Mouse (Mus musculus) cortical plate, adult 2 months (tissue): ENCODE results near the gene Plgrkt. TPM values are rescaled to one million over a fixed set of nuclear protein-coding genes. Genes with fewer than 3 reads are reported as not detected.
A peak's percentile ranks its signal among the peaks of the same experiment; 100 is the strongest.

Experiments
- H3K27ac ChIP-seq: fragments of 200-500 bp; 2 replicates; pipeline ENCODE4 v1.5.1; 2012; ENCODE audit warnings: low read length, control low read depth, inconsistent platforms; ENCODE audit not compliant: insufficient read depth
- H3K4me1 ChIP-seq: fragments of 200-500 bp; 2 replicates; pipeline ENCODE4 v1.6.1; 2011; ENCODE audit warnings: low read length; ENCODE audit not compliant: control insufficient read depth, insufficient read depth
- H3K4me3 ChIP-seq: fragments of 200-500 bp; 2 replicates; pipeline ENCODE4 v1.5.1; 2011; ENCODE audit warnings: mild to moderate bottlenecking, low read length, control low read depth; ENCODE audit not compliant: insufficient read depth
- CTCF ChIP-seq: fragments of 200-500 bp; IDR thresholded peaks from 2 replicates; pipeline ENCODE4 v1.5.1; 2011; ENCODE audit warnings: mild to moderate bottlenecking, control low read depth, low read length; ENCODE audit not compliant: insufficient read depth; ENCODE audit errors: extremely low read depth
- POLR2A ChIP-seq: fragments of 200-500 bp; IDR thresholded peaks from 2 replicates; pipeline ENCODE4 v1.6.1; 2011; ENCODE audit warnings: mild to moderate bottlenecking, low read length, control low read depth; ENCODE audit not compliant: insufficient read depth; ENCODE audit errors: extremely low read depth
- polyA plus RNA-seq: library from polyadenylated mRNA; depleted of rRNA; stranded (reverse); fragments of >200 nt; gene quantifications from 2 replicates; pipeline ENCODE4 v1.2.3, GENCODE M21; 2012

The Plgrkt gene
- polyA plus RNA-seq, 1 experiment, result 37.8 TPM

DNA sequence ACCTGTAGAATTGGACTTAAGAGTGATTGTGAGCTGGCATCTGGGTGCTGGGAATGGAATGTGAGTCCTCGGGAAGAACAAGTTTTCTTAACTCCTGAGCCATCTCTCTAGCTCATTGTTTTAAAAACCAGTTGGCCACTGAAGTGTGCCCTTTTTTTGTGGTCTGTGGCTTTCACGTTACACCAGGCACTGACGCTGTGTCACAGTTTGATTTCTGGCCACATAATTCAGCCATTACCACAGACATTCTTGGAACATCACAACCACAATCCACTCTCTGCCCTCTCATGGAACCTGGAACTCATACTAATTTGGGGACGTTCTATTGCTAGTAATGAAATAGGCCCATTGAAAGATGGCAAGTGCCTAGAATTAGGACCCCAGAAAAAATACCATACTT, 26.2 kb downstream of the Plgrkt start:
- TF ChIP-seq CTCF (no peak), POLR2A (no peak)
- Histone ChIP-seq H3K4me1 (no peaks in the 10 kb centered on the region), H3K27ac (no peak overlapping the region), H3K4me3 (no peak overlapping the region)

GRCm38 (mm10) chr19:29336624-29337023, 30.6 kb downstream of the Plgrkt start:
- Histone ChIP-seq H3K4me3 (no peak overlapping the region), H3K27ac (no peak overlapping the region), H3K4me1 (no peaks in the 10 kb centered on the region)
- no peak for TF ChIP-seq CTCF
- TF ChIP-seq POLR2A, result no peak

DNA sequence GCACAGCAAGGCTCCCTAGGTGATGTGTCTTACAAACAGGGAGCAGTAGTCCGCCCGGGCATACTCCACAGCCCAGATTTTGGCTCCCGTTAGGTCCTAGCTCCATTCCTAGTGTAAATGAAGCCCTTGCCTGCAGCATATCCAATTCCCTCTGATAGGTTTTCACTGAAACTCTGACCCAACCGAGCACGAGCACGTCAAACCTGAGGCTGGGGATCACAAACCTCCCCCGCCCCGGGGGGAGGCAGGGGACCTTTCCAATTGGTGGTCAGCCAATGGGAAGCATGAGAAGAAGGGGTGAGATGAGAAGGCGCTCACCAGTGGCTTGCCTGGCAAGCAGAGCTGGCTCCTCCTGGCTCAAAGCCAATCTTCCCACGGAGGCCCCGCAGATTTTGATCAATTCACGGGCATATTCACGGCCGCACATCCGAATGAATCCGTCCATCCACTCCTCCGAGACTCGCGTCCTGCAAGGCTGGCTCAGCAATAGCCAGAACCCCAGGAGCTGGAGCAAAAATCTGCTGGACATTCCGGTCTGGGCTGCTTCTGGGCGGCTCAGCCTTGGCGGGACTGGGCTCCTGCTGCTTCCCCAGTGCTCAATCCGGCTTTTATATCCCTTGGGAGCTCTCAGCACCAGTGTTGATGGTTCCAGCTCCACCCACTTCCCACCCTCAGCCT, 33.0 kb downstream of the Plgrkt start, which contains the start of gene Rln1:
Gene Rln1, minus strand, starts transcription at position 603 of the 678 bp plus-strand sequence.
- Histone ChIP-seq H3K27ac (no peak within 1 kb of the TSS), H3K4me1 (no peaks in the 10 kb centered on the region), H3K4me3 (peak within 1 kb of the TSS; percentile 29)
- TF ChIP-seq POLR2A (no peak), CTCF (no peak)

DNA sequence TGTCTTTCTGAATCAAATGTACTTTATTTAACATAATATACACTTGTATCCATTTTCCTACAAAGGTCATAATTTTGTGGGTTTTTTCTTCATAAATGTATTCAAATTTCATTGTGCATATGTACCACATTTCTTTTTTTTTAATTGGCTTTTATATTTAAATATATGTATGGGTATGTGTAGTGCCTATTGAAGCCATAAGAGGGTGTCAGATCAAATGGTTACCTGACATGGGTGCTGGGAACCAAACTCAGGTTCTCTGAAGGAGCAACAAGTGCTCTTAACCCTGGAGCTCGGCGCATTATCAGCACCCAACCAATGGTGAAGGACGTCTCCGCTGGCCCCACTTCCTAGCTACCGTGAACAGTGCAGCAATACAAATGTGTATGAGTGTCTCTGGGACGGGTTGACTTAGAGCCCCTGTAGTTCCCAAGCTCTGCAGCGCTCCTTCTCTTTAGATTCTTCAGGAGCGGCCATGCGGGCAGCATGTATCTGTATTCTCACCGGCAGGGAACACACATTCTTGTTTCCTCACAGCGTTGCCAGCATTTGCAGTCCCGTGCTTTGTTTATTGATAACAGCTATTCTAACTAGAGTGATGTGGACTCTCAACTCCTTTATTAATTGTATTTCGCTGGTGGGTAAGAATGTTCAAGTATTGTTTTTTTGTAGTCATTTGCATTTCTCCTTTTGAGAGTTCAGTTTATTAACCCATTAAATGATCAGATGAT, 40.2 kb downstream of the Plgrkt start:
- H3K27ac ChIP-seq, result no peak overlapping the region
- no peak overlapping the region for H3K4me3 ChIP-seq
- no peaks in the 10 kb centered on the region for H3K4me1 ChIP-seq
- TF ChIP-seq POLR2A, result no peak
- no peak for TF ChIP-seq CTCF

GRCm38 (mm10) chr19:29326396-29326795, 40.8 kb downstream of the Plgrkt start:
- no peak for TF ChIP-seq CTCF
- TF ChIP-seq POLR2A, result no peak
- H3K4me3 ChIP-seq, result no peak overlapping the region
- H3K27ac ChIP-seq, result no peak overlapping the region
- no peaks in the 10 kb centered on the region for H3K4me1 ChIP-seq

GRCm38 (mm10) chr19:29325852-29326180, 41.4 kb downstream of the Plgrkt start:
- Histone ChIP-seq H3K27ac (no peak overlapping the region), H3K4me3 (no peak overlapping the region), H3K4me1 (no peaks in the 10 kb centered on the region)
- TF ChIP-seq POLR2A (no peak), CTCF (no peak)

DNA sequence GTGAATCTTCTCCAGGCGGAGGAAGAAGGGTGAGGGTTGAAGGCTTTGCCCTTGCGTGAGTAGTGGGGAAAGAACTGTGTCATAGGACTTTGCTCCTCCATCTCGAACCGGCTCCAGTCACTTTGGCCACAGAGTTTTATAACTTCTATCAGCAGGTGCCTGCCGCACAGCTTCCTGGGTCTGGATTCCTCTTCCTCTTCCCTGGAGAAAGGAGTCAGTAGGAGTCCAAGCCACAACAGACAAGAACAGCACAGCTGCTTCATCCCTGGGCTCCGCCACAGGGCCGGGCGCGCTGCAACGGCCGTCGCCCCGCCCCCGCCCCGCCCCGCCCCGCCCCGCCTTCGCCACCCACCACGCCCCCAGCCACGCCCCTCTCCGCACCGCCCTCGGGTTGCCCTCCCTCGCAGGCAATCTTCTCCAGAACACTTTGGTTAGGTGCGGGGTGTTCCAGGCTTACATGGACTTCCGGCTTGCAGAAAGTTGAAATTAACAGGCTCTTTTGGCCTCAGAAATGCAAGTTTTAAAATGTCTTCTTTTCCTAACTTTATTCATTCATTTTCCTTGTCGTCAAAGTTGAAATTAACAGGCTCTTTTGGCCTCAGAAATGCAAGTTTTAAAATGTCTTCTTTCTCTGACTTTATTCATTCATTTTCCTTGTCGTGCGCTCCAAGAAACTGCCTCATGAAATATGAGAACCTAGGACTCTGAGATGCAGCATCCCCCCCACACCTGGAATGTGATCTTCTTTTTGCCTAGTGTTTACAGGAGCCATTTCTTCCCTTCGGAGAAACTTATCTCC, 41.9 kb downstream of the Plgrkt start, which contains the start of gene Insl6:
Gene Insl6, minus strand, starts transcription at position 304 of the 799 bp plus-strand sequence.
- Histone ChIP-seq H3K4me1 (no peaks in the 10 kb centered on the region), H3K4me3 (peak within 1 kb of the TSS; percentile 33), H3K27ac (no peak within 1 kb of the TSS)
- no peak for TF ChIP-seq CTCF
- TF ChIP-seq POLR2A, result no peak

- no peak overlapping the region for H3K27ac ChIP-seq
- no peak for TF ChIP-seq CTCF
- no peak for TF ChIP-seq POLR2A
- no peak overlapping the region for H3K4me3 ChIP-seq
- H3K4me1 ChIP-seq, result no peaks in the 10 kb centered on the region
Observed at GRCm38 (mm10) chr19:29323416-29324049, 43.7 kb downstream of the Plgrkt start.

GRCm38 (mm10) chr19:29312661-29313060, 54.5 kb downstream of the Plgrkt start:
- no peaks in the 10 kb centered on the region for H3K4me1 ChIP-seq
- H3K4me3 ChIP-seq, result no peak overlapping the region
- TF ChIP-seq POLR2A (no peak), CTCF (no peak)
- H3K27ac ChIP-seq, result no peak overlapping the region

- no peak overlapping the region for H3K4me3 ChIP-seq
- H3K4me1 ChIP-seq, result no peaks in the 10 kb centered on the region
- H3K27ac ChIP-seq, result no peak overlapping the region
- TF ChIP-seq POLR2A (no peak), CTCF (no peak)
Observed at GRCm38 (mm10) chr19:29311791-29312190, 55.4 kb downstream of the Plgrkt start.
